Mouse (Mus musculus) intestine, postnatal 0 days (tissue): ENCODE results near the gene Lsmem1. TPM values are rescaled to one million over a fixed set of nuclear protein-coding genes. Genes with fewer than 3 reads are reported as not detected.

Source experiments
- ATAC-seq: fragments of 200-750 bp; cut with Nextera tagmentation; 2 replicates; pipeline ENCODE4 v1.8.0; 2017; ENCODE audit warnings: mild to moderate bottlenecking, moderate TSS enrichment, moderate library complexity
- H3K27ac ChIP-seq: fragments of 300-500 bp; sonication (generic); 2 replicates; pipeline ENCODE4 v1.5.1; 2014; ENCODE audit warnings: mild to moderate bottlenecking, low read depth, low read length, moderate library complexity
- H3K27me3 ChIP-seq: fragments of 300-500 bp; sonication (generic); replicated peaks from 2 replicates; pipeline ENCODE4 v1.6.1; 2014; ENCODE audit warnings: low read length, mixed read lengths; ENCODE audit not compliant: control insufficient read depth, insufficient read depth
- H3K36me3 ChIP-seq: fragments of 300-500 bp; sonication (generic); 2 replicates; pipeline ENCODE4 v1.6.1; 2014; ENCODE audit warnings: mild to moderate bottlenecking, moderate library complexity; ENCODE audit not compliant: control insufficient read depth, insufficient read depth
- H3K4me1 ChIP-seq: fragments of 300-500 bp; sonication (generic); replicated peaks from 2 replicates; pipeline ENCODE4 v1.6.1; 2014; ENCODE audit warnings: antibody characterized with exemption, low read length, mixed read lengths; ENCODE audit not compliant: control insufficient read depth, insufficient read depth
- H3K4me2 ChIP-seq: fragments of 300-500 bp; sonication (generic); replicated peaks from 2 replicates; pipeline ENCODE4 v1.6.1; 2014; ENCODE audit warnings: low read depth, mild to moderate bottlenecking, moderate library complexity
- H3K4me3 ChIP-seq: fragments of 300-500 bp; sonication (generic); 2 replicates; pipeline ENCODE4 v1.5.1; 2014; ENCODE audit warnings: low read depth, low read length
- H3K9ac ChIP-seq: fragments of 300-500 bp; sonication (generic); 2 replicates; pipeline ENCODE4 v1.6.1; 2014; ENCODE audit warnings: mild to moderate bottlenecking, low read depth, low read length
- H3K9me3 ChIP-seq: fragments of 300-500 bp; sonication (generic); 2 replicates; pipeline ENCODE4 v1.6.1; 2016; ENCODE audit warnings: mixed run types; ENCODE audit not compliant: control insufficient read depth
- CTCF ChIP-seq: sonication (generic); IDR thresholded peaks from 2 replicates; pipeline ENCODE4 v1.5.1; 2016; ENCODE audit warnings: low read depth, mild to moderate bottlenecking, control low read depth, antibody characterized with exemption, moderate library complexity
- WGBS: fragments of 180-500 bp; shearing (Covaris S2); extraction: QIAGEN DNeasy Blood & Tissue Kit; methylation state at CpG from one replicate; pipeline ENCODE4 v1.1.7; 2014; 5-methylcytosine and 5-hydroxymethylcytosine counted together
- polyA plus RNA-seq: library from polyadenylated mRNA; unstranded; fragments of >200 nt; fragmentation: Nextera tagmentation; extraction: Ambion mirVana; gene quantifications from 2 replicates; pipeline ENCODE4 v1.2.1, GENCODE M21; 2015

The Lsmem1 gene
- polyA plus RNA-seq, 1 experiment from 2014 or later: not detected

- H3K27me3 ChIP-seq: no peaks in the 10 kb centered on the region
- H3K9me3 ChIP-seq: no peaks in the 10 kb centered on the region
- no peak overlapping the region for H3K9ac ChIP-seq
- peaks cover 35% of the 10 kb centered on the region for H3K36me3 ChIP-seq
- WGBS: 84% methylated on average over 6 of the region's 6 CpGs
- TF ChIP-seq CTCF: no peak
- H3K4me3 ChIP-seq: no peak overlapping the region
- H3K4me1 ChIP-seq: no peaks in the 10 kb centered on the region
- ATAC-seq: no peak
- no peak overlapping the region for H3K27ac ChIP-seq
- H3K4me2 ChIP-seq: no peak overlapping the region
Observed at GRCm38 (mm10) chr12:40200484-40201235, 1.4 kb upstream of the Lsmem1 start.

DNA sequence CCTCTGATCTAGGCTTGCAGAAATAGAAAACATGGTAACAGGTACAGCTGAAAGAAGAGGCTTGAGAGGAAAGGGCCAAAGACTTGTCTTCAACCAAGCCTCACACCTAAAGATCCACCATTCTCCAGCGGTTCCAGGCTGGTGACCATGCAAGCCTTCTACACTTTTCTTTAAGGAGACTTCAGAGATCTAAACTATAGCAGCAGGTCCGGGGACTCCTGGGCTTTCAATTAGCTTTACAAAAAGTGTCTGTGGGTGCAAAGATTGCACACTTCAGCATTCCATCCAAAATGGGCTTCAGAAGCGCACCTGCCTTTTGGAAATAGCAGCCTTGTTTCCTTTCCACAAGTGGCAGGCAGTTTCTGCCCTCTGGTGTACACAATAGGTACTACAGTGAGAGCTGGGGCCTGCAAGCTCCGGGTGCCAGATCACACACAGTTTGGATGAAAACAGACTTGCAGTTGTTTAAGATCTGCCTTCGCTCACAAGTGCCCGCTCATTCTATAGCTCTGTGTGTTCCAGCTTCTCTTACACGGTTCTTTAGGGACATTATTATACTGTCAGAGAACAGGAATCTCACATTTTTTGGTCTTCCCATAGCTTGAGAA is 609 bp upstream of the Lsmem1 start:
- no peak overlapping the region for H3K9ac ChIP-seq
- TF ChIP-seq CTCF: peak; percentile 88
- H3K9me3 ChIP-seq: no peaks in the 10 kb centered on the region
- no peak overlapping the region for H3K4me3 ChIP-seq
- H3K4me2 ChIP-seq: no peak overlapping the region
- no peaks in the 10 kb centered on the region for H3K27me3 ChIP-seq
- no peaks in the 10 kb centered on the region for H3K4me1 ChIP-seq
- ATAC-seq: no peak
- H3K36me3 ChIP-seq: peaks cover 27% of the 10 kb centered on the region
- WGBS: 44% methylated on average over 7 of the region's 7 CpGs
- H3K27ac ChIP-seq: no peak overlapping the region

- ATAC-seq: no peak
- no peak for TF ChIP-seq CTCF
- no peaks in the 10 kb centered on the region for H3K9me3 ChIP-seq
- no peaks in the 10 kb centered on the region for H3K4me1 ChIP-seq
- no peak overlapping the region for H3K9ac ChIP-seq
- H3K27me3 ChIP-seq: no peaks in the 10 kb centered on the region
- peaks cover 14% of the 10 kb centered on the region for H3K36me3 ChIP-seq
- H3K27ac ChIP-seq: no peak overlapping the region
- H3K4me3 ChIP-seq: no peak overlapping the region
- WGBS: 77% methylated on average over 9 of the region's 9 CpGs
- no peak overlapping the region for H3K4me2 ChIP-seq
Observed at GRCm38 (mm10) chr12:40198427-40198826, 863 bp downstream of the Lsmem1 start.

DNA sequence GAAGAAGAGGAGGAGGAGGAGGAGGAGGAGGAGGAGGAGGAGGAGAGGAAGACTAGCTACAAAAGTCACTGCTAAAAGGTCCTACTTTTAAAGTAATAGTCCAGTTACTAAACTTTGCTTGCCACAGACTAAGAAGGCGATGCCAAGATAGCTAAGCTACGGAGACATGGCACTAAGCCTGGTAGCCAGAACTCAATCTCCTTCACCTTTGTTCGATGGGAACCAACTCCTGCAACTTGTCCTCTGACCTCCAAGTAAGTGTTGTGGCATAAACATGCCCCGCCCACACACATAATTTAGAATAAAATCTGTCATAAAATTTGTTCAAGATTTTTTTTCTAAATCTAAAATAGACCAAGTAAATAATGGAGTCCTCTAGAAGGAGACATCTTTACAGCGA is 1.3 kb downstream of the Lsmem1 start:
- Histone ChIP-seq H3K36me3 (peaks cover 13% of the 10 kb centered on the region), H3K4me2 (no peak overlapping the region), H3K4me3 (no peak overlapping the region), H3K27ac (no peak overlapping the region), H3K9ac (no peak overlapping the region), H3K27me3 (no peaks in the 10 kb centered on the region), H3K9me3 (no peaks in the 10 kb centered on the region), H3K4me1 (no peaks in the 10 kb centered on the region)
- ATAC-seq: no peak
- no peak for TF ChIP-seq CTCF
- WGBS: 89% methylated on average over 5 of the region's 5 CpGs

DNA sequence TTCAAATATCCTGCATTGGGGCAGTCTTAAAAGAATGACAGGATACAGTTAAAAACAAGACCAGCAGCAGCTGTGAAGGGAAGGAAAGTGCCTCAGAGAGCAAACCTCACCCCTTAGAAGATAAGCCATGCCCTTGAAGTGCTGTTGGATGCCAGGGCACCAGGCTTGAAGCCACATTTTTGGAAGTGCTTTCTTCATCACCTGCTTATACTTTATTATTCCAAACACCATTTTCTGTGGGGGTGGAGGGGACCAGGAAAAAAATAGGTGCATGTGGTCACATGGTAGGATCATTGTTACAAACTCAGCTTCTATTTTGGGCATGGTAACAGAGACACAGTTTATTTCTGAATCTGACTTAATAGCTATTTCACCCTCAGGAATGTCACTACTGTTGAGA is 1.8 kb downstream of the Lsmem1 start:
- no peak for ATAC-seq
- no peak for TF ChIP-seq CTCF

DNA sequence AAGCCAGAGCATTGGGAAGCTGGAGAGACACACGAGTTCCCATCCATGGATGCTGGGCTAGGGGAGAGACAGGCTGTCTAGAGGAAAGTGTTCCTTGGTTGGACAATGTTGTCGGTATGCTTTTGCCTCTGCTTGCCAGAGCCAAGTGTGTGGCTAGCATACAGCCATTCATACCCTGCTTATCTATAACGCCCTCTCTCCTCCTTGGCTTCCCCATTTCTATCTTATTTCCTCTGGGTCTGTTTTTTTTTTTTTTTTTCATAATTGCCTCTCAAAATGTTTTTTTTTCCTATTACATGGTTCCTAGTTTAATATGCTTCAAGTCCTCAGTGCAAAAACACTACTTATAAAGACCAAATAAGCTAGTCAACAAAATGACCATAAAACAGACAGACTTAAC is 13.8 kb downstream of the Lsmem1 start:
- Histone ChIP-seq H3K36me3 (no peaks in the 10 kb centered on the region), H3K4me1 (no peaks in the 10 kb centered on the region), H3K27me3 (no peaks in the 10 kb centered on the region), H3K27ac (no peak overlapping the region), H3K9ac (no peak overlapping the region), H3K4me3 (no peak overlapping the region), H3K4me2 (no peak overlapping the region), H3K9me3 (no peaks in the 10 kb centered on the region)
- no peak for TF ChIP-seq CTCF
- ATAC-seq: no peak
- WGBS: 92% methylated on average over 3 of the region's 3 CpGs

More for the DNA sequence above, 1.8 kb downstream of the Lsmem1 start:
- Histone ChIP-seq H3K9ac (no peak overlapping the region), H3K27ac (no peak overlapping the region), H3K36me3 (peaks cover 10% of the 10 kb centered on the region), H3K4me3 (no peak overlapping the region), H3K4me2 (no peak overlapping the region), H3K9me3 (no peaks in the 10 kb centered on the region), H3K27me3 (no peaks in the 10 kb centered on the region), H3K4me1 (no peaks in the 10 kb centered on the region)
